Comparison of ENCODE assay signal across 21 mouse cellular contexts in genomic region chr15:101938600-101939308, GRCm38 (mm10). TPM values are rescaled to one million over a fixed set of nuclear protein-coding genes. Genes with fewer than 3 reads are reported as not detected.
DNase-seq lines count a peak whose midpoint lies in the region; ATAC-seq and TF ChIP-seq lines count a peak whose summit lies in the region.
"Had no signal": no experiment of that assay in that cellular context is flagged by ENCODE, and none has a peak within 500 bp of the region (broad histone marks: within the 10 kb centered on the region; RNA-seq: fewer than 3 reads in every experiment).

No protein-coding gene starts in this region.

- H3K36me3 ChIP-seq in liver, adult 2 months (ENCODE audit: control insufficient read depth, insufficient read depth, low read length), result no peaks in the 10 kb centered on the region
- H3K36me3 ChIP-seq in liver, embryonic 12.5 days, result no peaks in the 10 kb centered on the region
- H3K36me3 ChIP-seq in lung, postnatal 0 days (ENCODE audit: insufficient read depth, low read length), result no peaks in the 10 kb centered on the region
- H3K36me3 ChIP-seq: heart, embryonic 15.5 days; hindbrain, embryonic 10.5 days; midbrain, embryonic 13.5 days had no signal

- WGBS in liver, adult 2 months, result 40% methylated on average over 9 of the region's 9 CpGs
- 66% methylated on average over 9 of the region's 9 CpGs for WGBS in liver, embryonic 12.5 days (ENCODE audit: insufficient replicate concordance)
- WGBS in lung, postnatal 0 days, result 64% methylated on average over 9 of the region's 9 CpGs

- H3K4me3 ChIP-seq in liver, adult 2 months (ENCODE audit: insufficient read depth, low read depth, low read length), result no peak overlapping the region
- no peak overlapping the region for H3K4me3 ChIP-seq in liver, embryonic 12.5 days
- no peak overlapping the region for H3K4me3 ChIP-seq in lung, postnatal 0 days (ENCODE audit: low read depth, low read length)
- H3K4me3 ChIP-seq: forebrain, embryonic 13.5 days; heart, embryonic 15.5 days; hindbrain, embryonic 10.5 days; midbrain, embryonic 13.5 days had no signal

- no peaks in the 10 kb centered on the region for H3K27me3 ChIP-seq in liver, adult 2 months (ENCODE audit: control insufficient read depth, insufficient read depth, low read length)
- H3K27me3 ChIP-seq in liver, embryonic 12.5 days (replicated peaks), result peaks cover 15% of the 10 kb centered on the region
- no peaks in the 10 kb centered on the region for H3K27me3 ChIP-seq in lung, postnatal 0 days (replicated peaks; ENCODE audit: insufficient read depth, low read length)
- H3K27me3 ChIP-seq: forebrain, embryonic 13.5 days; midbrain, embryonic 13.5 days had no signal

- no peak overlapping the region for H3K27ac ChIP-seq in liver, adult 2 months (replicated peaks; ENCODE audit: insufficient read depth, low read depth, low read length)
- H3K27ac ChIP-seq in liver, embryonic 12.5 days, result no peak overlapping the region
- no peak overlapping the region for H3K27ac ChIP-seq in lung, postnatal 0 days (ENCODE audit: low read length)
- H3K27ac ChIP-seq: forebrain, embryonic 13.5 days; heart, embryonic 15.5 days; hindbrain, embryonic 10.5 days; midbrain, embryonic 13.5 days had no signal

- no peak for TF ChIP-seq POLR2A in liver, adult 2 months (IDR thresholded peaks at IDR 0.05; ENCODE audit: extremely low read depth, insufficient read depth, low read length)

- peak; percentile 6 for DNase-seq in adrenal gland, adult 2 months
- DNase-seq in adrenal gland, adult 8-10 months, result no peak
- peak; percentile 73 for DNase-seq in liver, adult 2 months (ENCODE audit: extremely low read depth, low read depth, low spot score)
- DNase-seq in 3T3-L1 (ENCODE audit: low read depth, low spot score), result peak; percentile 42
- peak; percentile 42 for DNase-seq in lung, postnatal 0 days (ENCODE audit: low spot score)
- no peak for DNase-seq in spleen, postnatal 36 days (ENCODE audit: low spot score in 2 of 2)
- DNase-seq in layer of hippocampus, postnatal 10 days (ENCODE audit: low spot score in 2 of 2), result no peak
- DNase-seq: cerebellum, adult 9-10 months; heart, adult 18-20 months; layer of hippocampus, postnatal 36 days; liver, postnatal 0 days; thymus, postnatal 25 days had no signal

- H3K4me2 ChIP-seq in liver, embryonic 12.5 days, result no peak overlapping the region
- no peak overlapping the region for H3K4me2 ChIP-seq in lung, postnatal 0 days (replicated peaks; ENCODE audit: low read depth, low read length)
- H3K4me2 ChIP-seq: forebrain, embryonic 13.5 days; heart, embryonic 15.5 days; midbrain, embryonic 13.5 days had no signal

- no peak for TF ChIP-seq CTCF in liver, adult 2 months (IDR thresholded peaks at IDR 0.05; ENCODE audit: low read depth, low read length)
- TF ChIP-seq CTCF in lung, postnatal 0 days (IDR thresholded peaks at IDR 0.05), result no peak

- no peaks in the 10 kb centered on the region for H3K79me2 ChIP-seq in liver, adult 2 months (ENCODE audit: control insufficient read depth, insufficient read depth, low read length)

- ATAC-seq in liver, embryonic 12.5 days, result no peak
- ATAC-seq in lung, postnatal 0 days, result peak; percentile 42; the same call in 1 of the 2 replicates
- ATAC-seq: activated CD4-positive, CD25-positive, alpha-beta regulatory T cell, adult 4 months; forebrain, embryonic 13.5 days; inflammation-experienced regulatory T-cells, adult 6 months; liver, postnatal 0 days; midbrain, embryonic 13.5 days had no signal

- H3K4me1 ChIP-seq in liver, adult 2 months (ENCODE audit: control insufficient read depth, insufficient read depth, low read length), result peaks cover 5% of the 10 kb centered on the region; the same call in 1 of the 2 replicates
- H3K4me1 ChIP-seq in liver, embryonic 12.5 days, result 0 out of 2 replicates have a peak, but pooled peaks cover 4% of the 10 kb centered on the region
- no peaks in the 10 kb centered on the region for H3K4me1 ChIP-seq in lung, postnatal 0 days (ENCODE audit: insufficient read depth, low read depth, low read length)
- H3K4me1 ChIP-seq: forebrain, embryonic 13.5 days had no signal

- H3K9ac ChIP-seq in liver, adult 2 months (ENCODE audit: low read depth, low read length), result no peak overlapping the region
- no peak overlapping the region for H3K9ac ChIP-seq in liver, embryonic 12.5 days
- H3K9ac ChIP-seq in lung, postnatal 0 days (replicated peaks; ENCODE audit: low read depth), result no peak overlapping the region
- H3K9ac ChIP-seq: forebrain, embryonic 13.5 days; heart, embryonic 15.5 days; liver, postnatal 0 days; midbrain, embryonic 13.5 days had no signal

- TF ChIP-seq EP300 in lung, postnatal 0 days (IDR thresholded peaks at IDR 0.05), result no peak

- H3K9me3 ChIP-seq in liver, embryonic 12.5 days (replicated peaks), result no peaks in the 10 kb centered on the region
- H3K9me3 ChIP-seq in lung, postnatal 0 days (ENCODE audit: low read length), result no peaks in the 10 kb centered on the region
- H3K9me3 ChIP-seq: forebrain, embryonic 13.5 days; heart, embryonic 15.5 days; hindbrain, embryonic 10.5 days; midbrain, embryonic 13.5 days had no signal

RNA-seq across cellular contexts. Expression of gene Krt79, which starts 1.4 kb away (rescaled TPM):
- total RNA-seq in adrenal gland, adult 2 months (2021), result 1 to 10 TPM; 1.1 to 2.3 TPM
- 0.26 and 1.8 TPM in 2 replicates for polyA plus RNA-seq in adrenal gland, adult 2 months (2012; rRNA removed)
- 1 to 10 TPM in 1 of 4 experiments, under 1 TPM in 3; 0.37 to 2.0 (median 0.57) TPM for total RNA-seq in adrenal gland, adult 8-10 months (2022)
- total RNA-seq in liver, adult 2 months (2014; rRNA removed), result 0.09 TPM in 1 of 2 replicates, not detected in the other
- polyA plus RNA-seq in liver, adult 2 months (2012; rRNA removed), result 0.04 and 0.10 TPM in 2 replicates
- polyA plus RNA-seq in liver, embryonic 12.5 days (2016; fragmentation: Nextera tagmentation; extraction: Ambion mirVana), result not detected in 2 replicates
- 1.0 and 1.4 TPM in 2 replicates for polyA plus RNA-seq in lung, postnatal 0 days (2015; fragmentation: Nextera tagmentation; extraction: Ambion mirVana)
- total RNA-seq in layer of hippocampus, postnatal 10 days (2021), result under 1 TPM; 0.34 to 0.51 TPM
- total RNA-seq: CH12.LX; heart, adult 18-20 months; layer of hippocampus, postnatal 36 days had no signal
- polyA plus RNA-seq: activated CD4-positive, CD25-positive, alpha-beta regulatory T cell, adult 4 months; inflammation-experienced regulatory T-cells, adult 6 months; limb, embryonic 11.5 days; liver, postnatal 0 days had no signal

RNA-seq across cellular contexts. Expression of gene Krt4, which starts 14.2 kb away (rescaled TPM):
- total RNA-seq in adrenal gland, adult 2 months (2021), result not detected
- polyA plus RNA-seq in adrenal gland, adult 2 months (2012; rRNA removed), result 0.08 and 0.33 TPM in 2 replicates
- total RNA-seq in adrenal gland, adult 8-10 months (2022), result not detected
- not detected in 2 replicates for total RNA-seq in liver, adult 2 months (2014; rRNA removed)
- 0.06 TPM in 1 of 2 replicates, not detected in the other for polyA plus RNA-seq in liver, adult 2 months (2012; rRNA removed)
- polyA plus RNA-seq in liver, embryonic 12.5 days (2016; fragmentation: Nextera tagmentation; extraction: Ambion mirVana), result not detected in 2 replicates
- 2.5 and 2.9 TPM in 2 replicates for polyA plus RNA-seq in lung, postnatal 0 days (2015; fragmentation: Nextera tagmentation; extraction: Ambion mirVana)
- total RNA-seq in layer of hippocampus, postnatal 10 days (2021), result not detected
- total RNA-seq: CH12.LX; layer of hippocampus, postnatal 36 days had no signal
- polyA plus RNA-seq: activated CD4-positive, CD25-positive, alpha-beta regulatory T cell, adult 4 months; forebrain, embryonic 13.5 days; hindbrain, embryonic 10.5 days; inflammation-experienced regulatory T-cells, adult 6 months; limb, embryonic 11.5 days; liver, postnatal 0 days had no signal

RNA-seq across cellular contexts. Expression of gene Krt78, which starts 15.3 kb away (rescaled TPM):
- not detected for total RNA-seq in adrenal gland, adult 2 months (2021)
- not detected in 2 replicates for polyA plus RNA-seq in adrenal gland, adult 2 months (2012; rRNA removed)
- total RNA-seq in adrenal gland, adult 8-10 months (2022), result not detected
- total RNA-seq in liver, adult 2 months (2014; rRNA removed), result not detected in 2 replicates
- not detected in 2 replicates for polyA plus RNA-seq in liver, adult 2 months (2012; rRNA removed)
- polyA plus RNA-seq in liver, embryonic 12.5 days (2016; fragmentation: Nextera tagmentation; extraction: Ambion mirVana), result not detected in 2 replicates
- 0.08 and 0.20 TPM in 2 replicates for polyA plus RNA-seq in lung, postnatal 0 days (2015; fragmentation: Nextera tagmentation; extraction: Ambion mirVana)
- total RNA-seq in layer of hippocampus, postnatal 10 days (2021), result not detected
- total RNA-seq: CH12.LX; layer of hippocampus, postnatal 36 days had no signal
- polyA plus RNA-seq: activated CD4-positive, CD25-positive, alpha-beta regulatory T cell, adult 4 months; forebrain, embryonic 13.5 days; hindbrain, embryonic 10.5 days; inflammation-experienced regulatory T-cells, adult 6 months; limb, embryonic 11.5 days; liver, postnatal 0 days; midbrain, embryonic 13.5 days had no signal

RNA-seq across cellular contexts. Expression of gene Krt76, which starts 46.0 kb away (rescaled TPM):
- not detected for total RNA-seq in adrenal gland, adult 2 months (2021)
- not detected in 2 replicates for polyA plus RNA-seq in adrenal gland, adult 2 months (2012; rRNA removed)
- under 1 TPM in 2 of 4 experiments, not detected in 2; 0.29 to 0.31 TPM for total RNA-seq in adrenal gland, adult 8-10 months (2022)
- total RNA-seq in liver, adult 2 months (2014; rRNA removed), result not detected in 2 replicates
- not detected in 2 replicates for polyA plus RNA-seq in liver, adult 2 months (2012; rRNA removed)
- not detected in 2 replicates for polyA plus RNA-seq in liver, embryonic 12.5 days (2016; fragmentation: Nextera tagmentation; extraction: Ambion mirVana)
- polyA plus RNA-seq in lung, postnatal 0 days (2015; fragmentation: Nextera tagmentation; extraction: Ambion mirVana), result not detected in 2 replicates
- not detected for total RNA-seq in layer of hippocampus, postnatal 10 days (2021)
- total RNA-seq: CH12.LX; heart, adult 18-20 months; layer of hippocampus, postnatal 36 days had no signal
- polyA plus RNA-seq: activated CD4-positive, CD25-positive, alpha-beta regulatory T cell, adult 4 months; forebrain, embryonic 13.5 days; heart, embryonic 15.5 days; hindbrain, embryonic 10.5 days; inflammation-experienced regulatory T-cells, adult 6 months; limb, embryonic 11.5 days; liver, postnatal 0 days; midbrain, embryonic 13.5 days had no signal

Comparison
In these comparisons a context has a peak if more than half of its experiments do, and no peak if none do; other contexts are left out.
1. DNase-seq: peak in adrenal gland, adult 2 months (single experiment), liver, adult 2 months (single experiment), 3T3-L1 (single experiment) and lung, postnatal 0 days (single experiment); none in adrenal gland, adult 8-10 months (single experiment), spleen, postnatal 36 days (0 of 2) and layer of hippocampus, postnatal 10 days (0 of 2).